Mouse (Mus musculus): ENCODE data around the gene H2-DMb1.

H2-DMb1 gene

GRCm38 (mm10) chr17:34192852-34193251 is 40.0 kb downstream of the H2-DMb1 start:
- DNase-seq (ENCODE audit: low read depth, low spot score): no peak

DNA sequence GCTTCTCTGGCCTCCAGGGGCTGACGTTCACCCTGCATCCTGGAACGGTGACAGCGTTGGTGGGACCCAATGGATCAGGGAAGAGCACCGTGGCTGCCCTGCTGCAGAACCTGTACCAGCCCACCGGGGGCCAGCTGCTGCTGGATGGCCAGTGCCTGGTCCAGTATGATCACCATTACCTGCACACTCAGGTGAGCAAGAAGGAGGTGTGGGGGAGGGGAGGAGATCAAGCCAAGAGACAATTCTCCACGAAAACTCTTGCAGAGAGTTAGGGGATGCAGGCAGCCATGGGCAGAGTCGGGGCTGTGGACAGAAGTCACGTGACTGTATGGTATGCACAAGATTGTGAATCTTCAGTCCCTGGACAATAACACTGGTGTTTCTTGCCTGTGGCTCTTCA is 40.6 kb downstream of the H2-DMb1 start:
- DNase-seq (ENCODE audit: low read depth, low spot score): no peak

GRCm38 (mm10) chr17:34194723-34195122 is 41.9 kb downstream of the H2-DMb1 start:
- DNase-seq (ENCODE audit: low read depth, low spot score): no peak

DNA sequence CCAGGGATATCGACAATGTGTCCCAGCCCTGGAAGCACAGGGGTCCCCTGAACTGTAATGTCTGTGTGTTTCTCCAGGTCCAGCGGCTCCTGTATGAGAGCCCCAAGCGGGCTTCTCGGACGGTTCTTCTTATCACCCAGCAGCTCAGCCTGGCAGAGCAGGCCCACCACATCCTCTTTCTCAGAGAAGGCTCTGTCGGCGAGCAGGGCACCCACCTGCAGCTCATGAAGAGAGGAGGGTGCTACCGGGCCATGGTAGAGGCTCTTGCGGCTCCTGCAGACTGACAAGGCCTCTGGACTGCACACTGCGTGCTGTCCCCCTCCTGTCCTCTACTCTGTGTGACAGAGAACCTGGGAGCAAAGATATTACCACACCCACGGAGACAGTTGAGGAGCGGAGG is 43.6 kb downstream of the H2-DMb1 start:
- DNase-seq (ENCODE audit: low read depth, low spot score): no peak

DNA sequence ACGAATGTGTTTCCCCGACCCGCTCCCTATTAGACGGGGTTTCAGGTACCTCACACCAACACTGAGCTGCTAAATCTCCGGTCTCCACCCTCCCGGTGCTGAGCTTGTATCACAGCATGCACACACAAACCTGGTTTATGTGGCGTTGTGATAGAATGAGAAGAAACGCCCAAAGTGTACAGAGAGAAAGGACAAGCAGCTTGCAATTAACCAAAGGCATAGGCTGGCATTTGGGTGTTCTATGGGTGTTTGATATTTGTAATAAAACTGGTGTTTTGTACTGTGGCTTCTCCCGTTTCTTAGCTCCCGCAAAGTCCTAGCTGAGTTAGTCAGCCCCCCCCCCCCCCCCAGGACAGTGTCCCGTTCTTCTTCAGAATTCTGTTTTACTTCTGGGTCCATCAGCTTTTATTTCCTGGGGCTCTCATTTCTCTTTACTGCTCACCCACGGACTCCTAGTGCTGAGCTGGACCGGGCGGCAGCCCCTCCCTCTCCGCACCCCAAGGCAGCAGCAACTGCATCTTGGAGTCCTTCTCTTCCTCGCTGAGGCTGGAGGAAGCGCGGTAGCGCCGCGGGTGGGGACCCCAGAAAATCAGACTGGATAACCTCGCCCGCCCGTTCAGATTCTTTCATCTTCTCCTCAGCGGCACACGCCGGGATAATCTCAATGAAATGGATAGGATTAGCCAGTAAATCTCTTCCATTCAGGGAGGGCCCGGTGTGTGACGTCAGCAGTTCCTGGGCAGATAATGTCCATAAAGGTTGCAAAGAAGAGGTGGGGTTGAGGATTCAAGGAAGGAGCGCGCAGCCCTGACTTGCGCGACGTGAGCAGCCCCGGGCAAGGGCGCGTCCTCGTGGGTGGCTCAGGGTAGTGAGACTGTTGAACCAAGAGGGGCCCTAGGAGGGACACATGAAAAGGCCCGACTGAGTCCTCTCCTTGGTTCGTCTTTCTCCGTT is 44.3 kb downstream of the H2-DMb1 start, which contains the start of gene Psmb8:
Psmb8 (plus strand) TSS at position 781 of the 954 bp plus-strand sequence.
- DNase-seq (ENCODE audit: low read depth, low spot score): no peak

DNA sequence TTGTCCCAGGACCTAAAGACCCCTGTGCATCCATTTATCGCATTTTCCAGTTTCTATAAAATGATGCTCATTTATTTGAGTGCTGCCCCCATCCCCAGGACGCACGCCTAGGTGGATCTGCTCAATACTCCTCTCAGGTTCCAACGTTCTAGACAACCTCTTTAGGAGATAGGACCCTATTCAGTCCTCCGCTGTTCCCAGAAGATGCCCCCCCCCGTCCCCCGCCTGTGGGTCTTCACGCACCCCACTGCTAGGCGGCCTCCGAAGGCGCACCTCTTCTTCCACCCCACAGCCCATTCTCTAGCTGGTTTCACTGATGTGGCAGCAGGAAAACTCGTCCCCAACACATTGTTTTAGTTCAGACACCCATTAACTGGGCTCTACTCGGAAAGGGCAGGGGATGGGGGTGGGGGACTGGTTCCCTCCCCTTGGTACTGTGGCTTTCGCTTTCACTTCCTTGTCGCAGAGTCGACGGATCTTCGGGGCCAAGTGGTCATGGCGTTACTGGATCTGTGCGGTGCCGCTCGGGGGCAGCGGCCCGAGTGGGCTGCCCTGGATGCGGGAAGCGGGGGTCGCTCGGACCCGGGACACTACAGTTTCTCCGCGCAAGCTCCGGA is 45.1 kb downstream of the H2-DMb1 start:
- no peak for DNase-seq (ENCODE audit: low read depth, low spot score)

GRCm38 (mm10) chr17:34198521-34198912 is 45.6 kb downstream of the H2-DMb1 start:
- DNase-seq (ENCODE audit: low read depth, low spot score): no peak

- no peak for DNase-seq (ENCODE audit: low read depth, low spot score)
These were observed 46.3 kb downstream of the H2-DMb1 start for GRCm38 (mm10) chr17:34199050-34199619.

DNA sequence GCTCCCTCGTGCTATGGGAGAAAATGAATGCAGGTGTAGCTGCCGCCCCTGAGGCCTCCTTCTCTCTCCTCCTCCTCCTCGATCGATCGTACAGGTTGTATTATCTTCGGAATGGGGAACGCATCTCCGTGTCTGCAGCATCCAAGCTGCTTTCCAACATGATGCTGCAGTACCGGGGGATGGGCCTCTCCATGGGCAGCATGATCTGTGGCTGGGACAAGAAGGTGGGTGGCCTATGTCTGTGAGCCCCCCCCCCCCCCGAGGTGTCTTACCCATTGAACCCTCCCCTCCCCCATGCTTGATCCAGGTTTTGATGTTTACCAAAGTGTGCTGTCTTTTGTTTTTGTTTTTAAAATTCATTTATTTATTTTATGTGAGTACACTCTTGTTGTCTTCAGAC is 47.2 kb downstream of the H2-DMb1 start:
- DNase-seq (ENCODE audit: low read depth, low spot score): no peak

GRCm38 (mm10) chr17:34200772-34201505 is 48.1 kb downstream of the H2-DMb1 start:
- no peak for DNase-seq (ENCODE audit: low read depth, low spot score)

DNA sequence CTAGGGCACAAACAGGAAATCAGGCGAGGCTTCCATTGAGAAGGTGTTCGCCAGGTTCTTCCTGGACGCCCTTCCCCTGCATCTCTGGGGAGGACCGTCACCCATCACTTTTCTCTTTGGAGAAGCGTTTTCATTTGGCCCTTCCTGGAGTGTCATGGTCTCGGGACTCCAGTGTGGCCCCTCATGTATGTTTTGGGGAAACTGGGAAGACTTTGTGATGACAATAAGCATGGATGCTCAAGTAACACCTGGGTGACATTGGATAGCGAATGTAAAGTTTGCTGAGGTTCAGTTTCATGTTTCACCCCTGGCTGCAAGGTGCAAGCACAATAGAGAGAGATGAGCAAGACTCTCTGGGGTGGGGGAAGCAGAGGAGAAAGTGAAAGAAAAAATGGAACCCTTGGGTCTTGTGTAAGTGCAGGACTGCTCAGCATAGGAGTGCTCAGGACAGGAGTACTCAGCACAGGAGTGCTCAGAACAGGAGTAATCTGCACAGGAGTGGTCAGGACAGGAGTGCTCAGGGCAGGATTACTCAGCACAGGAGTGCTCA is 48.7 kb downstream of the H2-DMb1 start:
- no peak for DNase-seq (ENCODE audit: low read depth, low spot score)

- no peak for DNase-seq (ENCODE audit: low read depth, low spot score)
These were observed 50.0 kb downstream of the H2-DMb1 start for GRCm38 (mm10) chr17:34202760-34203442.

DNA sequence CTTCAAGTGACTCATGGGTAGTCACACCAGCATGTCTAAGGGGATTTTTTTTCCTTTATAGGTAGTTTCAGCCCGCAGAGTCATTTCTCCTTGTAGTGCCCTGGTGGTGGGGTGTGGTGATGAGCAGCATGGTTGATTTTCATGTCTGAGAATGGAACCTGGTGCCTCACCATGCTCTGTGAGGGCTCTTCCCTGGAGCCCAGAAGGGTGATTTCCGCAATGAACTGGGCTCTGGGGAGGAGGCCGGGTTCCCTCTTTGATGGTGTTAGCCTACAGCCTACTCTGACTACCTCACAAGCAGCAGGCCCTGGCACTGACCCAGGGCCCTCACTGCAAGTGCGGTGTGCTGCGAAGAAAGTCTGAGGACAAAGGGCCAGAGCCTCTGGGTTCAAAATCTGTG is 50.6 kb downstream of the H2-DMb1 start, which contains the start of gene Tap2:
Tap2 (plus strand) TSS at position 84 of the 400 bp plus-strand sequence.
- DNase-seq (ENCODE audit: low read depth, low spot score): no peak

DNA sequence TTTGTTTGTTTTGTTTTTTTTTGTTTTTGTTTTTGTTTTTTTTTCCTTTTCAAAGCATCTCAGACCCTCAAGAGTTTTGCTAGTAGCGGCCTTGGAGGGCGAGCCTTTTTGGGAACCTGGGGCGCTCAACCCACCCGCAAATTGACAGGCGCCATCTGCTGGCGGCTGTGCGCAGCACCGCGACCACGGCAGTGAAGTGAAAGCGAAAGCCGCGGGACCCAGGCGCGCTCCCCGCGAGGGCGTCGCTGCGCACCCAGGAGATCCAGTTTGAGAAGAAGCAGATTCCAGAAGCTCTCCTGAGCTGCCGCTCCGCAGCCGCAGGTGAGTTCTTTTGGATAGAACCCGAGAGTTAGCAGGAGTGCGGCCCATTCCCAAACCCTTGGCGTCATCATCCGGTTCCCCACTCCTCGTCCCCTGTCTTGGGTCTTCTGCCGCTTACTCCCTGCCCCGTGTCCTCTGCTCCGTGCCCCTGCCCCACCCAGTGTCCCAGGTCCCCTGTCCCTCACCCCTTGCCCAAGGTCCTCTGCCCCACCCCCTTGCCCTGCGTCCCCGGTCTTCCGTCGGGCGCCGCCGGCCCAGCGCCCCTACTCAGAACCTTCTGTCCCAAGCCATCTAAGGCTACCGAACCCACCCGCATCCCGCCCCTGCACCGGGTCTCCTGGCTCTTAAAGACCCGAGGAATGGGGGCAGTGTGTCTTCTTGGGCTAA is 51.6 kb downstream of the H2-DMb1 start:
- peak; percentile 63 for DNase-seq (ENCODE audit: low read depth, low spot score)

DNA sequence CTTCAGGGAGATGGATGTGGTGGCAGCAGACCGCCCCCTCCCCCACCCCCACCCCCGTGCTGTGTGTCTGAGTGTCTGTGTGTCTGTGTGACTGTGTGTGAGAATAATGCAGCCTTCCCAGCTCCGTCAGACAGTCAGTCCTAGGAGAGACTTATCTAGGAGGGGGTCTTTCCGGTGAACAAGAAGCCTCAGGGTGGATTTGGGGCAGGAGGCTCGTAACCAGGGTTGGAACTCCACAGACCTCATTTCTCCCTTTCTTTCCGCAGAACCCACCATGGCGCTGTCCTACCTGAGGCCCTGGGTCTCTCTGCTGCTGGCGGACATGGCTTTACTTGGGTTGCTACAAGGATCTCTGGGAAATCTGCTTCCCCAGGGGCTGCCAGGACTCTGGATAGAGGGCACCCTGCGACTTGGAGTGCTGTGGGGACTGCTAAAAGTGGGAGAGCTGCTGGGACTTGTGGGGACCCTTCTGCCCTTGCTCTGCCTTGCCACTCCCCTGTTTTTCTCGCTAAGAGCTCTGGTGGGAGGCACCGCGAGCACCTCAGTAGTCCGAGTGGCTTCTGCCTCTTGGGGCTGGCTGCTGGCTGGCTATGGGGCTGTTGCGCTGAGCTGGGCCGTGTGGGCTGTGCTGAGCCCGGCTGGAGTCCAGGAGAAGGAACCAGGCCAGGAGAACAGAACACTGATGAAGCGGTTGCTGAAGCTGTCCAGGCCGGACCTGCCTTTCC is 52.3 kb downstream of the H2-DMb1 start:
- DNase-seq (ENCODE audit: low read depth, low spot score): no peak

DNA sequence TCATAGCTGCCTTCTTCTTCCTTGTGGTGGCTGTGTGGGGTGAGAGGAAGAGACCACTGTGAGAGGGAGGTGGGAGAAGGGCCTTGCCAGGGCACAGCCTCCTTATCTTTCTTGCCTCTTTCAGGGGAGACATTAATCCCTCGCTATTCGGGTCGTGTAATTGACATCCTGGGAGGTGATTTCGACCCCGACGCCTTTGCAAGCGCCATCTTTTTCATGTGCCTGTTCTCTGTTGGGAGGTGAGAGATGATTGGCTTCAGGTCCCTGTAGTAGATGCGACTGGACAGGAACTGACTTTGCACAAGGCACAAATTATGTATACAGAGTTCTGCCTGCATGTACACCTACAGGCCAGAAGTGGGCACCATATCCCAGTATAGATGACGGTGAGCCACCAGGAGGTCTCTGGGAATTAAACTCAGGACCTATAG is 52.9 kb downstream of the H2-DMb1 start:
- no peak for DNase-seq (ENCODE audit: low read depth, low spot score)

DNA sequence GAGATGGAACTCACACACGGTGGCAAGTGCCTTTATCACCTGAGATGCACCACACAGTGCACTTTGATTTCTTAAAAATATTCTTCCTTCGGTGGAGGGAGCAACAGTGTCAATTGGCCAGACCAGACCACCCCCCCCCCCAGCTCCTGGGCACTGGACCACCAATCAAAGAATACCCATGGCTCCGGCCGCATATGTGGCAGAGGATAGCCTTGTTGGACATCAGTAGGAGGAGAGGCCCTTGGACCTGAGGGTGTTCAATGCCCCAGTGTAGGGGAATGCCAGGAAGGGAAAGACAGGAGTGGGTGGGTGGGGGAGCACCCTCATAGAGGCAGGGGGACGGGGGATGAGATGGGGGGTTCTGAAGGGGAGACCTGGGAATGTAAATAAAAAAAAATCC is 53.9 kb downstream of the H2-DMb1 start:
- DNase-seq (ENCODE audit: low read depth, low spot score): no peak

- no peak for DNase-seq (ENCODE audit: low read depth, low spot score)
These were observed 54.6 kb downstream of the H2-DMb1 start for GRCm38 (mm10) chr17:34207456-34207855.

DNA sequence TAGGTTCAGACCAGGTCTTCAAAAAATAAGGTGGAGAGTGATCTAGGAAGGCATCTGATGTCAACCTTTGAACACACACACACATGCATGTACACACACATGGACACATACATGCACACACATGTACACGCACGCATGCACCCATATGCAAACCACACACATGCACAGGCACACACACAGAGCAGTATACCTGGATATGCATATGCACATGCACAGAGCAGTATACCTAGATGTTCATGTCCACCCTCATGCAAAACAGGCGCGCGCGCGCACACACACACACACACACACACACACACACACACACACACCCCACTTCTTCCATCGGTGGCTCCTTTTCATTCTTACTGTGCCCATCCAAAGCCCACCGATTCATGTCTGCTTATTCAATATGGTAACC is 55.0 kb downstream of the H2-DMb1 start:
- DNase-seq (ENCODE audit: low read depth, low spot score): no peak

- no peak for DNase-seq (ENCODE audit: low read depth, low spot score)
These were observed 55.5 kb downstream of the H2-DMb1 start for GRCm38 (mm10) chr17:34208421-34208820.

Data from c-Kit-negative CD71-positive TER-119-positive erythroid progenitor cells, embryonic 14.5 days (primary cell).